Mouse (Mus musculus): ENCODE results near the gene Sptbn1. TPM values are rescaled to one million over a fixed set of nuclear protein-coding genes. Genes with fewer than 3 reads are reported as not detected.

Gene Sptbn1
- polyA plus RNA-seq, 1 experiment from 2014 or later = 220 TPM

DNA sequence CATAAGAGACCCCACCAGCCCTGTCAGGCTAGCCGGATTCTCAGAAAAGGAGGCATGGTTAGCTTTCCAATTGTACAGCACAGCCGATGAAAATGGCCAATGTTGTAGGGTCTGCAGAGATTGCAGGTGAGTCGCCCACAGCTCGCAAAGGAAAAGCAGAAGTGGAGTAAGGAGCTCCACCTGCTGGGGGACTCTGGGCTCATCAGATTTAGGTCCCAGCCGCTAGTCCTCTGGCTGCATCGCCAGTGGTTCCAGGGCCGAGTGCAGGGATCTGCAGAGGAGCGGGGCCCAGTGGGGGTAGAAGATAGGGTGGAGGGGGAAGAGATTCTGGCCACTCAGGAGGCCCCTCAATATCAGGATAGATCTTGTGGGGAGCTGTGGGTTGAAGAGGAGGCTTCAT lies 210.7 kb downstream of the Sptbn1 start:
- H3K4me2 ChIP-seq (replicated peaks; ENCODE audit: low read depth, low read length) = no peak overlapping the region
- H3K27ac ChIP-seq (ENCODE audit: low read length) = no peak overlapping the region
- peak; percentile 40 for DNase-seq (ENCODE audit: low spot score)
- 38% methylated on average over 8 of the region's 8 CpGs for WGBS
- H3K9me3 ChIP-seq (ENCODE audit: low read length) = no peaks in the 10 kb centered on the region
- H3K4me3 ChIP-seq (ENCODE audit: low read depth, low read length) = no peak overlapping the region
- H3K4me1 ChIP-seq (ENCODE audit: insufficient read depth, low read depth, low read length) = no peaks in the 10 kb centered on the region
- no peaks in the 10 kb centered on the region for H3K27me3 ChIP-seq (replicated peaks; ENCODE audit: insufficient read depth, low read length)
- no peak for ATAC-seq
- TF ChIP-seq EP300 (IDR thresholded peaks at IDR 0.05) (no peak), CTCF (IDR thresholded peaks at IDR 0.05) (peak; percentile 64)
- H3K9ac ChIP-seq (replicated peaks; ENCODE audit: low read depth) = no peak overlapping the region
- no peaks in the 10 kb centered on the region for H3K36me3 ChIP-seq (ENCODE audit: insufficient read depth, low read length)

Other genes starting within 250 kb of the Sptbn1 start
- 0.37 and 0.39 TPM in 2 replicates for gene Eml6, start 242.1 kb downstream of the Sptbn1 start, polyA plus RNA-seq (2015; fragmentation: Nextera tagmentation; extraction: Ambion mirVana)
- 0.35 and 0.40 TPM in 2 replicates for gene 4930505A04Rik, start 203.7 kb upstream of the Sptbn1 start, polyA plus RNA-seq (2015; fragmentation: Nextera tagmentation; extraction: Ambion mirVana)